Mouse (Mus musculus): ENCODE results near the gene Gm7792. TPM values are rescaled to one million over a fixed set of nuclear protein-coding genes. Genes with fewer than 3 reads are reported as not detected.
"Not testable (repeated sequence)": the region's sequence is repeated elsewhere in the genome, so short reads cannot be mapped to it uniquely, and the experiment has no call there.

Gm7792 gene
- polyA plus RNA-seq (2015; fragmentation: Nextera tagmentation; extraction: Ambion mirVana), result not detected in 2 replicates

GRCm38 (mm10) chr5:93843476-93843875 lies at the start of gene Gm7792:
TSS of gene Gm7792 (plus strand) at chr5:93843776.
- WGBS, result 67% methylated on average over 1 of the region's 2 CpGs
- not testable (repeated sequence) for H3K27me3 ChIP-seq (replicated peaks; ENCODE audit: control insufficient read depth, insufficient read depth, low read length); H3K4me3 ChIP-seq (ENCODE audit: low read depth, low read length); H3K36me3 ChIP-seq (ENCODE audit: control insufficient read depth, insufficient read depth); H3K9ac ChIP-seq (ENCODE audit: low read depth, low read length); ATAC-seq; H3K27ac ChIP-seq (ENCODE audit: low read depth, low read length); H3K4me2 ChIP-seq (replicated peaks; ENCODE audit: low read depth); H3K4me1 ChIP-seq (replicated peaks; ENCODE audit: control insufficient read depth, insufficient read depth, low read length); H3K9me3 ChIP-seq (ENCODE audit: control insufficient read depth)

Other genes starting within 250 kb of the Gm7792 start
- gene C87414, start 172.2 kb upstream of the Gm7792 start, polyA plus RNA-seq (2015; fragmentation: Nextera tagmentation; extraction: Ambion mirVana), result not detected in 2 replicates
- gene Gm16429, start 85.3 kb downstream of the Gm7792 start, polyA plus RNA-seq (2015; fragmentation: Nextera tagmentation; extraction: Ambion mirVana), result not detected in 2 replicates
- gene BC061212, start 226.8 kb downstream of the Gm7792 start, polyA plus RNA-seq (2015; fragmentation: Nextera tagmentation; extraction: Ambion mirVana), result not detected in 2 replicates
- gene Gm6351, start 232.6 kb downstream of the Gm7792 start, polyA plus RNA-seq (2015; fragmentation: Nextera tagmentation; extraction: Ambion mirVana), result not detected in 2 replicates